Mouse (Mus musculus) E14TG2a.4 (cell line): ENCODE data around the gene Btnl10.

Experiments used
- CTCF ChIP-seq: conservative IDR thresholded peaks from 2 replicates; pipeline ENCODE4 v1.5.1; 2014; ENCODE audit warnings: low read length
- NANOG ChIP-seq: IDR thresholded peaks from 2 replicates; pipeline ENCODE4 v1.6.1; 2014; ENCODE audit warnings: borderline replicate concordance, low read length, mixed read lengths
- POU5F1 ChIP-seq: IDR thresholded peaks from 2 replicates; pipeline ENCODE4 v1.6.1; 2014; ENCODE audit warnings: low read length, borderline replicate concordance

DNA sequence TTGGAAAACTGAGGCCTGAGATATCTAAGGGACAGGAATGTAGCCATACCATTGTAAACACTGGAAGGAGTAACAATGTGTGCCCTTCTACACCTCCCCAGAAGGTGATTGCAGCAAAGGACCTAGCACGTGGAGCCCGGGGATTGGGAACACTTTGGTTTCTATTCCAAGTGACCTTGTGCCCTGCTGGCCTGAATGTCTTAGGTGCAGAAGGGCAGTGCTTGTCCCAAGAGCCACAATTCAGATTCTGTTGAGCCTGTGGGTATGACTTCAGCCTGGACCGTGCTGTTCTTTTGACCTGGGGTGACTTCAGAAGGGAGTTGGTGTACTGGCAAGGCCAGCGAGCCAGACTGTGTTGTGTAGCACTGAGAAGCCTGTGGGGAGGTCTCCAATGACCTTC lies 46.7 kb upstream of the Btnl10 start:
- TF ChIP-seq CTCF = no peak
- TF ChIP-seq POU5F1 = no peak
- TF ChIP-seq NANOG = no peak
